Mouse (Mus musculus) small intestine, adult 2 months (tissue): ENCODE measurements at regions not wholly inside any gene's neighbourhood (a gene's known extent, or its start where the extent isn't known, plus 50 kb on each side); places are given as distances from the start of the nearest gene placed in this dataset.

Experiments used
- CTCF ChIP-seq: fragments of 200-500 bp; IDR thresholded peaks from 2 replicates; pipeline ENCODE4 v1.5.1; 2012; ENCODE audit warnings: low read depth, mild to moderate bottlenecking, control low read depth, inconsistent platforms, low read length, moderate library complexity, mixed read lengths; ENCODE audit not compliant: insufficient replicate concordance, insufficient read length; ENCODE audit errors: extremely low read depth
- POLR2A ChIP-seq: fragments of 200-500 bp; IDR thresholded peaks from 2 replicates; pipeline ENCODE4 v1.6.1; 2012; ENCODE audit warnings: low read depth, mild to moderate bottlenecking, control low read depth, inconsistent platforms, low read length, moderate library complexity

- no peak for TF ChIP-seq CTCF
- TF ChIP-seq POLR2A, result no peak
These were observed 151.2 kb downstream of the Chst1 start for GRCm38 (mm10) chr2:92750672-92751071.
